Mouse (Mus musculus): ENCODE measurements at regions not wholly inside any gene's neighbourhood (a gene's known extent, or its start where the extent isn't known, plus 50 kb on each side); places are given as distances from the start of the nearest gene placed in this dataset.

DNA sequence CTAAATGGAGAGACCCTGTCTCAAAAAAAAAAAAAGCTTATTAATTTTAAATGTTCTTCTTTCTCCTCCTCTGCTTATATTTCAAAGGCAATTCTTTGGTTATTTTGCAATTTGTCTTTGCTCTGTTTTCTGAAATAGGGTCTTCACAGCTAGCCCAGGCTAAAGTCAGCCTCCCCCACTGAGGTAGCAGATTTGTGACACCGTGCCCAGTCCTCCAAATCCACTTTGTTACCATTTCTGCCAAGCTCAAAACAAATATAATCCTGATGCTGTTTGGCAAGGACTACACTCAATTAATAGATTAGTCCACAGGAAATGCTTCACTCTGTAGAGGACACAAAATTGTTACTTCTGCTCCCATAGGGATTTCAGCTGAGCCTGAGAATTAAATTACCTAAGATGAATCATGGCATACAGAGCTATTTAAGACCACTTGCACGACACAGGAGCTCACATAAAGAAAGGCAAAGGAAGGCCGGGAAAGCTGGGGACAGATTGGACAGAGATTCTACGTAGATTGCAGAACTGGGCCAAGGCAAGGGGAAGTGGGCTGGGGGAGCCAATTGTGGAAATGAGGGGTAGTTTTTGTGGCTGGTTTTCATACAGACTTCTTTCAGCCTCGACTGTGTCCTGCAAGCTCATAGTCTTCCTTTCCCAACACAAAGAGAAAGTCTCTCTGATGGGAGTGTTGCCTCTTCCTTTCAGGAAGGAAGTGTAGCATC lies 58.4 kb upstream of the Calm2 start:
- TF ChIP-seq CHD2 (IDR thresholded peaks at IDR 0.05; ENCODE audit: low read depth, low read length) (no peak), MAFK (IDR thresholded peaks at IDR 0.05; ENCODE audit: insufficient read depth, low read depth, low read length) (no peak), ZNF384 (IDR thresholded peaks at IDR 0.05; ENCODE audit: low read depth, low read length) (no peak), ZC3H11A (IDR thresholded peaks at IDR 0.05; ENCODE audit: borderline replicate concordance, low read depth, low read length) (no peak)

Data from ES-E14 (cell line).